Mouse (Mus musculus): Measurements from ENCODE around the gene Rae1. TPM values are rescaled to one million over a fixed set of nuclear protein-coding genes. Genes with fewer than 3 reads are reported as not detected.

Rae1 gene
- total RNA-seq, 2 experiments from 2014 or later: 21.5 to 21.8 TPM

GRCm38 (mm10) chr2:173027169-173027823, 27.4 kb downstream of the Rae1 start:
- no peak for DNase-seq

GRCm38 (mm10) chr2:173027824-173028495, 28.0 kb downstream of the Rae1 start:
- peak; percentile 34 to 46 for DNase-seq

GRCm38 (mm10) chr2:173028508-173029031, 28.7 kb downstream of the Rae1 start:
- DNase-seq: no peak

GRCm38 (mm10) chr2:173030591-173031338, 30.8 kb downstream of the Rae1 start:
- DNase-seq: no peak

GRCm38 (mm10) chr2:173033531-173033930, 33.6 kb downstream of the Rae1 start:
- DNase-seq: no peak

- no peak for DNase-seq
Observed at GRCm38 (mm10) chr2:173034998-173035397, 35.1 kb downstream of the Rae1 start.

GRCm38 (mm10) chr2:173035653-173036052, 35.7 kb downstream of the Rae1 start:
- no peak for DNase-seq

GRCm38 (mm10) chr2:173036055-173036454, 36.1 kb downstream of the Rae1 start:
- DNase-seq: no peak

GRCm38 (mm10) chr2:173036611-173037010, 36.7 kb downstream of the Rae1 start:
- no peak for DNase-seq

- no peak for DNase-seq
Observed at GRCm38 (mm10) chr2:173037347-173037746, 37.4 kb downstream of the Rae1 start.

GRCm38 (mm10) chr2:173037827-173038607, 38.1 kb downstream of the Rae1 start:
- no peak for DNase-seq

GRCm38 (mm10) chr2:173039041-173039440, 39.1 kb downstream of the Rae1 start:
- DNase-seq: no peak

GRCm38 (mm10) chr2:173040803-173041202, 40.9 kb downstream of the Rae1 start:
- DNase-seq: no peak

GRCm38 (mm10) chr2:173041242-173041641, 41.3 kb downstream of the Rae1 start:
- DNase-seq: no peak

GRCm38 (mm10) chr2:173041893-173042292, 42.0 kb downstream of the Rae1 start:
- DNase-seq: no peak

GRCm38 (mm10) chr2:173042504-173043162, 42.7 kb downstream of the Rae1 start:
- no peak for DNase-seq

- DNase-seq: peak; percentile 87 to 90
Observed at GRCm38 (mm10) chr2:173044198-173044970, 44.5 kb downstream of the Rae1 start.

- DNase-seq: peak; percentile 46 to 63
Observed at GRCm38 (mm10) chr2:173046582-173047297, 46.8 kb downstream of the Rae1 start.

- no peak for DNase-seq
Observed at GRCm38 (mm10) chr2:173047471-173047870, 47.6 kb downstream of the Rae1 start.

All from heart, adult 18-20 months (tissue).